Mouse (Mus musculus): ENCODE results near the gene Hrg. TPM values are rescaled to one million over a fixed set of nuclear protein-coding genes. Genes with fewer than 3 reads are reported as not detected.

Hrg gene
- not detected for total RNA-seq (2023)

GRCm38 (mm10) chr16:22950840-22951395, at the start of gene Hrg:
Hrg (plus strand) TSS chr16:22951072.

GRCm38 (mm10) chr16:22918034-22918433, 32.8 kb upstream of the Hrg start, which contains the start of gene Fetub:
Fetub (plus strand) TSS chr16:22918334.

Other genes starting within 250 kb of the Hrg start
- not detected for gene Crygs, start 139.5 kb upstream of the Hrg start, total RNA-seq (2023)
- 10 to 100 TPM; 13.5 to 13.8 TPM for gene Tbccd1, start 93.4 kb upstream of the Hrg start, total RNA-seq (2023)
- 10 to 100 TPM; 50.0 to 54.0 TPM for gene Dnajb11, start 93.2 kb upstream of the Hrg start, total RNA-seq (2023)
- not detected for gene Ahsg, start 59.8 kb upstream of the Hrg start, total RNA-seq (2023)
- gene Fetub, start 32.7 kb upstream of the Hrg start, total RNA-seq (2023): not detected
- gene Kng2, start 78.4 kb downstream of the Hrg start, total RNA-seq (2023): not detected
- gene Kng1, start 106.8 kb downstream of the Hrg start, total RNA-seq (2023): not detected
- 100 to 1,000 TPM; 483 to 514 TPM for gene Eif4a2, start 156.4 kb downstream of the Hrg start, total RNA-seq (2023)
- 10 to 100 TPM; 28.1 to 28.5 TPM for gene Rfc4, start 176.7 kb downstream of the Hrg start, total RNA-seq (2023)
- gene Adipoq, start 195.5 kb downstream of the Hrg start, total RNA-seq (2023): not detected

Data from neutrophil, adult 83 days (primary cell).